Mouse (Mus musculus) duodenum, adult 2 months (tissue): Measurements from ENCODE around the gene Olfr157. TPM values are rescaled to one million over a fixed set of nuclear protein-coding genes. Genes with fewer than 3 reads are reported as not detected.

Source experiments
- polyA plus RNA-seq: library from polyadenylated mRNA; depleted of rRNA; stranded (reverse); fragments of >200 nt; gene quantifications from 2 replicates; pipeline ENCODE4 v1.2.3, GENCODE M21; 2012; ENCODE audit warnings: low replicate concordance; rRNA removed

Gene Olfr157
- not detected in 2 replicates for polyA plus RNA-seq

GRCm38 (mm10) chr4:43840101-43840500, at the start of gene Olfr157:
Gene Olfr157, minus strand, starts transcription at chr4:43840201.

GRCm38 (mm10) chr4:43875160-43875918, 35.3 kb upstream of the Olfr157 start, which contains the start of gene Reck:
Gene Reck, plus strand, starts transcription at chr4:43875530.

GRCm38 (mm10) chr4:43851265-43851664, 11.3 kb upstream of the Olfr157 start, which contains the start of gene Olfr155:
Gene Olfr155, plus strand, starts transcription at chr4:43851565.

GRCm38 (mm10) chr4:43823845-43824337, 16.1 kb downstream of the Olfr157 start, which contains the start of gene Olfr156:
Gene Olfr156, minus strand, starts transcription at chr4:43823895.

Other genes starting within 250 kb of the Olfr157 start
- gene Npr2, start 208.3 kb downstream of the Olfr157 start, polyA plus RNA-seq: 4.7 and 10.2 TPM in 2 replicates
- 0.52 and 0.68 TPM in 2 replicates for gene Spag8, start 186.6 kb downstream of the Olfr157 start, polyA plus RNA-seq
- 62.8 and 89.1 TPM in 2 replicates for gene Hint2, start 183.7 kb downstream of the Olfr157 start, polyA plus RNA-seq
- gene Tmem8b, start 171.2 kb downstream of the Olfr157 start, polyA plus RNA-seq: 4.5 and 6.5 TPM in 2 replicates
- gene Fam221b, start 171.1 kb downstream of the Olfr157 start, polyA plus RNA-seq: not detected in 2 replicates
- gene Olfr70, start 139.4 kb downstream of the Olfr157 start, polyA plus RNA-seq: not detected in 2 replicates
- gene Olfr71, start 129.9 kb downstream of the Olfr157 start, polyA plus RNA-seq: not detected in 2 replicates
- gene Hrct1, start 113.0 kb downstream of the Olfr157 start, polyA plus RNA-seq: 2.7 and 2.8 TPM in 2 replicates
- gene Spaar, start 110.2 kb downstream of the Olfr157 start, polyA plus RNA-seq: 0.65 and 0.94 TPM in 2 replicates
- not detected in 2 replicates for gene Olfr159, start 69.2 kb downstream of the Olfr157 start, polyA plus RNA-seq
- not detected in 2 replicates for gene Olfr156, start 16.3 kb downstream of the Olfr157 start, polyA plus RNA-seq
- not detected in 2 replicates for gene Olfr155, start 11.4 kb upstream of the Olfr157 start, polyA plus RNA-seq
- 1.3 and 3.3 TPM in 2 replicates for gene Reck, start 35.3 kb upstream of the Olfr157 start, polyA plus RNA-seq
- 5.0 and 8.8 TPM in 2 replicates for gene Glipr2, start 117.2 kb upstream of the Olfr157 start, polyA plus RNA-seq
- gene Ccin, start 143.3 kb upstream of the Olfr157 start, polyA plus RNA-seq: 0.20 TPM in 1 of 2 replicates, not detected in the other
- 140 and 283 TPM in 2 replicates for gene Clta, start 164.3 kb upstream of the Olfr157 start, polyA plus RNA-seq
- 30.9 and 44.5 TPM in 2 replicates for gene Gne, start 244.0 kb upstream of the Olfr157 start, polyA plus RNA-seq